Comparison of ENCODE assay signal across 21 mouse cellular contexts in the genomic region with DNA sequence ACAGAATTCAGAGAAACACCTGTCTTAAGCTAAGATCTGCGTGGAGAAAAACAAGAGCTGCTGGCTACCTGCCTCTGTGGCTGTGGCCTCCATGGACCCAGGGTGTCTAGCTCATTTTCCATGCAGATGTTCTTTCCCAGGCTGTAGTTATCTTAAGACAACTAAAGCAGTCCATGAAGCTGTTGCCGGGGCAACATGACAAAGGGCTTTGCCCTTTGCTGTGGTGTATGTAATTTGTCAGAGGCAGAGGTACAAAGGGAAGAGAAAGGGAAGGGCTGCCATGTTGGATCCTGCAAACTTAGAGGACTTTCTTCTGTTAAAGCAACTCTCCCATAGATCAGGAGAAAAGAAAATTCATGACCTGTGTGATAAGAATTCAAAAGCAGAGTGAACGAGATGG. TPM values are rescaled to one million over a fixed set of nuclear protein-coding genes. Genes with fewer than 3 reads are reported as not detected.
"Had no signal": no experiment of that assay in that cellular context is flagged by ENCODE, and none has a peak within 500 bp of the region (broad histone marks: within the 10 kb centered on the region; RNA-seq: fewer than 3 reads in every experiment).

No protein-coding gene starts in this region.

- H3K27ac ChIP-seq: limb, embryonic 10.5 days; limb, embryonic 13.5 days; liver, embryonic 12.5 days; liver, embryonic 15.5 days; lung, embryonic 15.5 days; neural tube, embryonic 13.5 days had no signal

- H3K36me3 ChIP-seq: kidney, embryonic 15.5 days; limb, embryonic 10.5 days; liver, embryonic 12.5 days; liver, embryonic 15.5 days; lung, embryonic 15.5 days had no signal

- H3K4me2 ChIP-seq: kidney, embryonic 15.5 days; limb, embryonic 13.5 days; liver, embryonic 12.5 days; liver, embryonic 15.5 days; lung, embryonic 15.5 days; midbrain, embryonic 11.5 days; neural tube, embryonic 13.5 days had no signal

- H3K4me3 ChIP-seq: kidney, embryonic 15.5 days; limb, embryonic 10.5 days; limb, embryonic 13.5 days; liver, embryonic 12.5 days; liver, embryonic 15.5 days; lung, embryonic 15.5 days; megakaryocyte, embryonic 14.5 days; neural tube, embryonic 13.5 days had no signal

- ATAC-seq: liver, embryonic 12.5 days had no signal

- H3K9me3 ChIP-seq: kidney, embryonic 15.5 days; limb, embryonic 10.5 days; limb, embryonic 13.5 days; liver, embryonic 12.5 days; liver, embryonic 15.5 days; lung, embryonic 15.5 days; megakaryocyte, embryonic 14.5 days; neural tube, embryonic 13.5 days had no signal

- H3K9ac ChIP-seq: kidney, embryonic 15.5 days; limb, embryonic 13.5 days; liver, embryonic 12.5 days; liver, embryonic 15.5 days; lung, embryonic 15.5 days; neural tube, embryonic 13.5 days had no signal

- DNase-seq: kidney, adult 8-10 months; kidney, postnatal 10 days; kidney, postnatal 36 days; liver; lung, adult 18-20 months; lung, postnatal 10 days; lung, postnatal 36 days; midbrain, embryonic 14.5 days; thymus, adult 18-20 months; thymus, postnatal 14 days; thymus, postnatal 4 days had no signal

- H3K27me3 ChIP-seq: kidney, embryonic 15.5 days; limb, embryonic 13.5 days; liver, embryonic 15.5 days; lung, embryonic 15.5 days; neural tube, embryonic 13.5 days had no signal

- H3K4me1 ChIP-seq: limb, embryonic 10.5 days; limb, embryonic 13.5 days; liver, embryonic 12.5 days; liver, embryonic 15.5 days; megakaryocyte, embryonic 14.5 days had no signal

RNA-seq across cellular contexts. Expression of gene Efr3b, which starts 47.7 kb away (rescaled TPM):
- total RNA-seq: neutrophil, adult 5-6 weeks had no signal
